Mouse (Mus musculus) colon, adult 2 months (tissue): ENCODE measurements around the gene Lyzl6. TPM values are rescaled to one million over a fixed set of nuclear protein-coding genes. Genes with fewer than 3 reads are reported as not detected.

Source experiments
- polyA plus RNA-seq: library from polyadenylated mRNA; depleted of rRNA; stranded (reverse); fragments of >200 nt; gene quantifications from 2 replicates; pipeline ENCODE4 v1.2.3, GENCODE M21; 2012; rRNA removed

Gene Lyzl6
- not detected in 2 replicates for polyA plus RNA-seq

GRCm38 (mm10) chr11:103638790-103639189 lies at the start of gene Lyzl6:
Gene Lyzl6 (minus strand): TSS chr11:103638890.

GRCm38 (mm10) chr11:103649301-103649982 lies 10.8 kb upstream of the Lyzl6 start, which contains the start of gene Rprml:
Gene Rprml (plus strand): TSS chr11:103649570.

GRCm38 (mm10) chr11:103621040-103621439 lies 17.6 kb downstream of the Lyzl6 start, which contains the start of gene Gm884:
Gene Gm884 (minus strand): TSS chr11:103621140.

Other genes with a start within 250 kb of the Lyzl6 start
- 25.9 and 28.9 TPM in 2 replicates for gene Plekhm1, start 226.2 kb downstream of the Lyzl6 start, polyA plus RNA-seq
- not detected in 2 replicates for gene Lrrc37a, start 134.3 kb downstream of the Lyzl6 start, polyA plus RNA-seq
- gene Gm884, start 17.8 kb downstream of the Lyzl6 start, polyA plus RNA-seq: not detected in 2 replicates
- 3.3 and 3.4 TPM in 2 replicates for gene Rprml, start 10.7 kb upstream of the Lyzl6 start, polyA plus RNA-seq
- 37.7 and 43.3 TPM in 2 replicates for gene Gosr2, start 59.0 kb upstream of the Lyzl6 start, polyA plus RNA-seq
- 0.02 TPM in 1 of 2 replicates, not detected in the other for gene Wnt9b, start 110.9 kb upstream of the Lyzl6 start, polyA plus RNA-seq
- gene Wnt3, start 135.3 kb upstream of the Lyzl6 start, polyA plus RNA-seq: 0.03 TPM in 1 of 2 replicates, not detected in the other